Mouse (Mus musculus) C2C12 (cell line): Measurements from ENCODE around the gene Tff1. TPM values are rescaled to one million over a fixed set of nuclear protein-coding genes. Genes with fewer than 3 reads are reported as not detected.

Experiments
- H3K27me3 ChIP-seq: one replicate; pipeline ENCODE4 v1.6.1; 2011; ENCODE audit not compliant: control insufficient read depth, insufficient read depth, insufficient read length
- H3K36me3 ChIP-seq: one replicate; pipeline ENCODE4 v1.6.1; 2011; ENCODE audit not compliant: control insufficient read depth, insufficient read depth
- H3K4me3 ChIP-seq: one replicate; pipeline ENCODE4 v1.5.1; 2011; ENCODE audit warnings: mild to moderate bottlenecking, control low read depth; ENCODE audit not compliant: poor library complexity, insufficient read depth, severe bottlenecking
- H3K79me2 ChIP-seq: one replicate; pipeline ENCODE4 v1.6.1; 2011; ENCODE audit not compliant: control insufficient read depth, insufficient read depth
- H3K79me3 ChIP-seq: one replicate; pipeline ENCODE4 v1.6.1; 2011; ENCODE audit warnings: low read depth, control low read depth
- H3ac ChIP-seq: one replicate; pipeline ENCODE3; 2011; ENCODE audit warnings: low read depth; ENCODE audit not compliant: control insufficient read depth, insufficient read length
- CEBPB ChIP-seq: IDR thresholded peaks from one replicate; pipeline ENCODE4 v1.6.1; 2011; ENCODE audit warnings: low read depth, mild to moderate bottlenecking, control low read depth, moderate library complexity
- CTCF ChIP-seq: IDR thresholded peaks from one replicate; pipeline ENCODE4 v1.5.1; 2011; ENCODE audit not compliant: control insufficient read depth, insufficient read depth, insufficient read length
- FOSL1 ChIP-seq: IDR thresholded peaks from one replicate; pipeline ENCODE4 v1.8.0; 2011; ENCODE audit warnings: mild to moderate bottlenecking, low read length; ENCODE audit not compliant: poor library complexity, insufficient read depth, severe bottlenecking
- MAX ChIP-seq: IDR thresholded peaks from one replicate; pipeline ENCODE4 v1.6.1; 2011; ENCODE audit warnings: mild to moderate bottlenecking, control low read depth
- MYOD1 ChIP-seq: IDR thresholded peaks from one replicate; pipeline ENCODE4 v1.6.1; 2011; ENCODE audit warnings: low read depth; ENCODE audit not compliant: control insufficient read depth, insufficient read length
- MYOG ChIP-seq: IDR thresholded peaks from one replicate; pipeline ENCODE4 v1.6.1; 2011; ENCODE audit not compliant: control insufficient read depth, insufficient read length; ENCODE audit errors: extremely low read depth
- USF1 ChIP-seq: IDR thresholded peaks from one replicate; pipeline ENCODE4 v1.6.1; 2011; ENCODE audit warnings: low read depth, mild to moderate bottlenecking, control low read depth, moderate library complexity
- polyA plus RNA-seq: library from polyadenylated mRNA; unstranded; fragments of >200 nt; fragmentation: generic; extraction: Trizol; gene quantifications from one replicate; pipeline ENCODE4 v1.2.1, GENCODE M21; 2012; ENCODE audit warnings: missing spikeins

The Tff1 gene
- polyA plus RNA-seq, 1 experiment: not detected

- H3K79me3 ChIP-seq: no peaks in the 10 kb centered on the region
- H3ac ChIP-seq: no peak overlapping the region
- no peak overlapping the region for H3K4me3 ChIP-seq
- no peaks in the 10 kb centered on the region for H3K27me3 ChIP-seq
- no peak for TF ChIP-seq MAX
- TF ChIP-seq FOSL1: no peak
- no peaks in the 10 kb centered on the region for H3K36me3 ChIP-seq
- H3K79me2 ChIP-seq: no peaks in the 10 kb centered on the region
These were observed 1.3 kb downstream of the Tff1 start for GRCm38 (mm10) chr17:31163821-31164220.

GRCm38 (mm10) chr17:31162607-31163006, 2.5 kb downstream of the Tff1 start:
- Histone ChIP-seq H3K79me2 (no peaks in the 10 kb centered on the region), H3K79me3 (no peaks in the 10 kb centered on the region), H3K4me3 (no peak overlapping the region), H3ac (no peak overlapping the region), H3K36me3 (no peaks in the 10 kb centered on the region), H3K27me3 (no peaks in the 10 kb centered on the region)
- TF ChIP-seq USF1 (no peak), FOSL1 (peak; percentile 20), CEBPB (no peak), MAX (no peak), CTCF (no peak), MYOD1 (no peak), MYOG (no peak)

- Histone ChIP-seq H3K27me3 (no peaks in the 10 kb centered on the region), H3K79me3 (no peaks in the 10 kb centered on the region), H3ac (no peak overlapping the region), H3K4me3 (no peak overlapping the region), H3K36me3 (no peaks in the 10 kb centered on the region), H3K79me2 (no peaks in the 10 kb centered on the region)
- TF ChIP-seq USF1 (no peak), MYOG (no peak)
These were observed 4.8 kb downstream of the Tff1 start for GRCm38 (mm10) chr17:31160291-31160690.

- Histone ChIP-seq H3K27me3 (no peaks in the 10 kb centered on the region), H3K4me3 (no peak overlapping the region), H3K79me2 (no peaks in the 10 kb centered on the region), H3ac (no peak overlapping the region), H3K36me3 (no peaks in the 10 kb centered on the region), H3K79me3 (no peaks in the 10 kb centered on the region)
- no peak for TF ChIP-seq MYOD1
- no peak for TF ChIP-seq USF1
- TF ChIP-seq CEBPB: no peak
- no peak for TF ChIP-seq CTCF
- TF ChIP-seq MYOG: no peak
- TF ChIP-seq MAX: no peak
- no peak for TF ChIP-seq FOSL1
These were observed 7.2 kb downstream of the Tff1 start for GRCm38 (mm10) chr17:31157921-31158320.

- Histone ChIP-seq H3K79me3 (no peaks in the 10 kb centered on the region), H3K79me2 (no peaks in the 10 kb centered on the region), H3K4me3 (no peak overlapping the region), H3K36me3 (no peaks in the 10 kb centered on the region), H3K27me3 (no peaks in the 10 kb centered on the region), H3ac (no peak overlapping the region)
- TF ChIP-seq MYOG: no peak
- TF ChIP-seq MYOD1: no peak
These were observed 11.3 kb downstream of the Tff1 start for GRCm38 (mm10) chr17:31153785-31154184.

GRCm38 (mm10) chr17:31152966-31153499, 12.0 kb downstream of the Tff1 start:
- no peak overlapping the region for H3K4me3 ChIP-seq
- H3K79me3 ChIP-seq: no peaks in the 10 kb centered on the region
- H3K36me3 ChIP-seq: no peaks in the 10 kb centered on the region
- TF ChIP-seq MAX (no peak), MYOG (no peak), CTCF (no peak), CEBPB (no peak), FOSL1 (no peak), MYOD1 (no peak), USF1 (no peak)
- H3K27me3 ChIP-seq: no peaks in the 10 kb centered on the region
- no peak overlapping the region for H3ac ChIP-seq
- H3K79me2 ChIP-seq: no peaks in the 10 kb centered on the region

- H3K4me3 ChIP-seq: no peak overlapping the region
- TF ChIP-seq MYOD1 (no peak), USF1 (no peak), FOSL1 (no peak), CEBPB (no peak), MAX (no peak), MYOG (no peak), CTCF (no peak)
- H3K36me3 ChIP-seq: no peaks in the 10 kb centered on the region
- H3K79me3 ChIP-seq: no peaks in the 10 kb centered on the region
- H3K79me2 ChIP-seq: no peaks in the 10 kb centered on the region
- no peaks in the 10 kb centered on the region for H3K27me3 ChIP-seq
- H3ac ChIP-seq: no peak overlapping the region
These were observed 12.6 kb downstream of the Tff1 start for GRCm38 (mm10) chr17:31152512-31152911.
